Comparison of ENCODE assay signal across 21 mouse cellular contexts in the genomic region with DNA sequence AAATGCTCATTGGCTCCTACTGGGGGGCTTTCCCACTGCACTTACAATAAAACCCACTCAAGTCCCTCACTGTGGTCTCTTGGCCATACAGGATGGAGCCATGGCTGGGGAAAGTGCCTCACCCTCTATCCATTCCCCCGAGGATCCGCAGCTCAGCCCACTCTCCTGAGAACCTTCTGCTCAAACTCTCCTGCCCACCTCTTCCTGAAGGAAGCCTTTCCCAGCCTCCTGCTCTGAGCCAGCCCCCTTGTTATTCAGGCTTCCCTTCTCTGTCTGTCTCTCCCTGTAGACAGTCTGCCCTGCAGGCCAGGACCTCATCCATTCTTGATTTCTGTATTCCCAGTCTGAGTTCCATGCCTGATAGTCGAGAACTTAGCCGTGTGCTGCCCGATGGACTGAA. TPM values are rescaled to one million over a fixed set of nuclear protein-coding genes. Genes with fewer than 3 reads are reported as not detected.
DNase-seq lines count a peak whose midpoint lies in the region; ATAC-seq and TF ChIP-seq lines count a peak whose summit lies in the region.
"Had no signal": no experiment of that assay in that cellular context is flagged by ENCODE, and none has a peak within 500 bp of the region (broad histone marks: within the 10 kb centered on the region; RNA-seq: fewer than 3 reads in every experiment).

No protein-coding gene starts in this region.

- peaks cover 2% of the 10 kb centered on the region; the same call in 1 of the 2 replicates for H3K36me3 ChIP-seq in heart, embryonic 11.5 days (ENCODE audit: control insufficient read depth, insufficient read depth, low read length)
- peaks cover 8% of the 10 kb centered on the region for H3K36me3 ChIP-seq in lung, embryonic 14.5 days (ENCODE audit: insufficient read depth)

- no peak for ATAC-seq in heart, embryonic 11.5 days (replicated peaks; ENCODE audit: insufficient number of reproducible peaks, low FRiP score, low TSS enrichment)
- ATAC-seq in lung, embryonic 14.5 days (ENCODE audit: insufficient read depth), result no peak
- ATAC-seq in erythroid progenitor cell, adult 5-6 weeks (replicated peaks; ENCODE audit: low FRiP score, poor library complexity, severe bottlenecking), result no peak
- ATAC-seq: forebrain, embryonic 15.5 days; lung, postnatal 0 days; Patski had no signal

- no peak for DNase-seq in heart, postnatal 25 days (ENCODE audit: low spot score)
- no peak for DNase-seq in lung, embryonic 14.5 days
- DNase-seq in lung, postnatal 4 days, result no peak
- peak; percentile 43 for DNase-seq in right cerebral cortex, adult 18-20 months
- DNase-seq in right cerebral cortex, postnatal 14 days, result no peak
- DNase-seq in testis, postnatal 10 days (ENCODE audit: low spot score), result no peak
- DNase-seq: B cell, adult 2 months; cerebellum, adult 11 months; gastrocnemius, postnatal 10 days; heart, postnatal 36 days; kidney, adult 2 months had no signal

- no peaks in the 10 kb centered on the region for H3K9me3 ChIP-seq in heart, embryonic 11.5 days (replicated peaks; ENCODE audit: control insufficient read depth, low read length)
- no peaks in the 10 kb centered on the region for H3K9me3 ChIP-seq in lung, embryonic 14.5 days (ENCODE audit: low read depth, low read length)
- H3K9me3 ChIP-seq: forebrain, embryonic 15.5 days had no signal

- TF ChIP-seq CTCF in lung, embryonic 14.5 days (IDR thresholded peaks at IDR 0.05; ENCODE audit: low read depth), result no peak

- peaks cover 25% of the 10 kb centered on the region for H3K4me1 ChIP-seq in heart, embryonic 11.5 days (ENCODE audit: control insufficient read depth, insufficient read depth, low read length)
- peaks cover 5% of the 10 kb centered on the region; the same call in 1 of the 2 replicates for H3K4me1 ChIP-seq in lung, embryonic 14.5 days (ENCODE audit: insufficient read depth)

- H3K4me3 ChIP-seq in heart, embryonic 11.5 days (ENCODE audit: low read depth, low read length), result no peak overlapping the region
- no peak overlapping the region for H3K4me3 ChIP-seq in lung, embryonic 14.5 days (ENCODE audit: low read depth, low read length)
- H3K4me3 ChIP-seq: forebrain, embryonic 15.5 days had no signal

- no peak overlapping the region for H3K27ac ChIP-seq in heart, embryonic 11.5 days (ENCODE audit: low read depth, low read length)
- H3K27ac ChIP-seq in lung, embryonic 14.5 days (ENCODE audit: low read depth), result no peak overlapping the region
- H3K27ac ChIP-seq: forebrain, embryonic 15.5 days had no signal

- WGBS in heart, embryonic 11.5 days (ENCODE audit: insufficient replicate concordance), result 81% methylated on average over 5 of the region's 5 CpGs
- 72% methylated on average over 5 of the region's 5 CpGs for WGBS in lung, embryonic 14.5 days

- H3K9ac ChIP-seq in heart, embryonic 11.5 days (ENCODE audit: low read depth, low read length), result 0 out of 2 replicates have a peak overlapping the region, but pooled peaks have one; percentile 22
- no peak overlapping the region for H3K9ac ChIP-seq in lung, embryonic 14.5 days
- H3K9ac ChIP-seq: forebrain, embryonic 15.5 days had no signal

- intact Hi-C loops in heart, postnatal 25 days (cut with DNase I), result no loop called here

- no peaks in the 10 kb centered on the region for H3K27me3 ChIP-seq in heart, embryonic 11.5 days (ENCODE audit: control insufficient read depth, insufficient read depth, low read length)
- no peaks in the 10 kb centered on the region for H3K27me3 ChIP-seq in lung, embryonic 14.5 days (ENCODE audit: insufficient read depth, low read length)
- H3K27me3 ChIP-seq: forebrain, embryonic 15.5 days had no signal

- H3K4me2 ChIP-seq in heart, embryonic 11.5 days, result no peak overlapping the region
- H3K4me2 ChIP-seq in lung, embryonic 14.5 days, result peak overlapping the region; percentile 88
- H3K4me2 ChIP-seq: forebrain, embryonic 15.5 days; liver, embryonic 11.5 days had no signal

RNA-seq across cellular contexts. Expression of a gene that starts 2.3 kb away (rescaled TPM):
- 9.0 and 11.9 TPM in 2 replicates for polyA plus RNA-seq in heart, embryonic 11.5 days (2014; fragmentation: Nextera tagmentation; extraction: Ambion mirVana)
- 1 to 10 TPM; 9.6 to 9.7 TPM for total RNA-seq in heart, postnatal 25 days (2021)
- polyA plus RNA-seq in lung, embryonic 14.5 days (2014; fragmentation: Nextera tagmentation; extraction: Ambion mirVana), result 25.0 and 31.5 TPM in 2 replicates
- total RNA-seq in erythroid progenitor cell, adult 5-6 weeks (2015; ENCODE audit: low replicate concordance), result 1.1 and 2.5 TPM in 2 replicates
- total RNA-seq in erythroid progenitor cell, adult 5-6 weeks (2017; ENCODE audit: low replicate concordance), result 0.51 and 2.9 TPM in 2 replicates

RNA-seq across cellular contexts. Expression of a gene that starts 21.2 kb away (rescaled TPM):
- polyA plus RNA-seq in heart, embryonic 11.5 days (2014; fragmentation: Nextera tagmentation; extraction: Ambion mirVana), result 17.5 and 17.9 TPM in 2 replicates
- under 1 TPM; 0.13 to 0.17 TPM for total RNA-seq in heart, postnatal 25 days (2021)
- polyA plus RNA-seq in lung, embryonic 14.5 days (2014; fragmentation: Nextera tagmentation; extraction: Ambion mirVana), result 30.0 and 35.4 TPM in 2 replicates
- 3.4 and 15.9 TPM in 2 replicates for total RNA-seq in erythroid progenitor cell, adult 5-6 weeks (2015; ENCODE audit: low replicate concordance)
- total RNA-seq in erythroid progenitor cell, adult 5-6 weeks (2017; ENCODE audit: low replicate concordance), result 29.4 and 34.9 TPM in 2 replicates
- total RNA-seq: monocyte, adult 5-6 weeks had no signal

RNA-seq across cellular contexts. Expression of a gene that starts 21.4 kb away (rescaled TPM):
- 128 and 136 TPM in 2 replicates for polyA plus RNA-seq in heart, embryonic 11.5 days (2014; fragmentation: Nextera tagmentation; extraction: Ambion mirVana)
- 10 to 100 TPM; 61.7 to 63.8 TPM for total RNA-seq in heart, postnatal 25 days (2021)
- 137 TPM in 2 replicates for polyA plus RNA-seq in lung, embryonic 14.5 days (2014; fragmentation: Nextera tagmentation; extraction: Ambion mirVana)
- 16.8 and 20.9 TPM in 2 replicates for total RNA-seq in erythroid progenitor cell, adult 5-6 weeks (2015; ENCODE audit: low replicate concordance)
- total RNA-seq in erythroid progenitor cell, adult 5-6 weeks (2017; ENCODE audit: low replicate concordance), result 24.5 and 27.2 TPM in 2 replicates

RNA-seq across cellular contexts. Expression of a gene that starts 29.3 kb away (rescaled TPM):
- not detected in 2 replicates for polyA plus RNA-seq in heart, embryonic 11.5 days (2014; fragmentation: Nextera tagmentation; extraction: Ambion mirVana)
- total RNA-seq in heart, postnatal 25 days (2021), result not detected
- 1.5 and 2.0 TPM in 2 replicates for polyA plus RNA-seq in lung, embryonic 14.5 days (2014; fragmentation: Nextera tagmentation; extraction: Ambion mirVana)
- not detected in 2 replicates for total RNA-seq in erythroid progenitor cell, adult 5-6 weeks (2015; ENCODE audit: low replicate concordance)
- not detected in 2 replicates for total RNA-seq in erythroid progenitor cell, adult 5-6 weeks (2017; ENCODE audit: low replicate concordance)
- total RNA-seq: gastrocnemius, postnatal 10 days; heart, adult 8-10 months; heart, postnatal 36 days; monocyte, adult 5-6 weeks had no signal
- polyA plus RNA-seq: forebrain, embryonic 15.5 days; kidney, adult 2 months; liver, embryonic 11.5 days; Patski; spleen, adult 2 months; urinary bladder, adult 2 months had no signal

RNA-seq across cellular contexts. Expression of a gene that starts 45.4 kb away (rescaled TPM):
- 137 and 170 TPM in 2 replicates for polyA plus RNA-seq in heart, embryonic 11.5 days (2014; fragmentation: Nextera tagmentation; extraction: Ambion mirVana)
- 10 to 100 TPM; 32.1 to 33.4 TPM for total RNA-seq in heart, postnatal 25 days (2021)
- 211 and 222 TPM in 2 replicates for polyA plus RNA-seq in lung, embryonic 14.5 days (2014; fragmentation: Nextera tagmentation; extraction: Ambion mirVana)
- 11.3 and 20.2 TPM in 2 replicates for total RNA-seq in erythroid progenitor cell, adult 5-6 weeks (2015; ENCODE audit: low replicate concordance)
- 15.8 and 16.4 TPM in 2 replicates for total RNA-seq in erythroid progenitor cell, adult 5-6 weeks (2017; ENCODE audit: low replicate concordance)
